Mouse (Mus musculus) heart, postnatal 14 days (tissue): ENCODE data around the gene Ints4. TPM values are rescaled to one million over a fixed set of nuclear protein-coding genes. Genes with fewer than 3 reads are reported as not detected.
"Not testable (repeated sequence)": the region's sequence is repeated elsewhere in the genome, so short reads cannot be mapped to it uniquely, and the experiment has no call there.

Source experiments
- DNase-seq, 2 experiments: peaks; one replicate each; pipeline ENCODE4 v3.0.0; 2021 to 2022
- intact Hi-C: fragments of 180-260 bp; cut with DNase I; formaldehyde crosslinking; loops from one replicate; pipeline ENCODE4 v1.15.1; 2025
- long read RNA-seq, 2 experiments: library from polyadenylated mRNA; stranded (forward); transcript quantifications; one replicate each; pipeline ENCODE4 v2.0.0; 2021
- total RNA-seq, 2 experiments: library from RNA; stranded (reverse); gene quantifications; 2 replicates each; pipeline ENCODE4 v1.2.3; 2021

The Ints4 gene
- total RNA-seq: 10 to 100 TPM; 35.6 to 44.2 TPM
- long read RNA-seq, experiment 1, transcript Ints4-201 (23 exons, 3,240 nt): major isoform, 19 of 38 reads
- long read RNA-seq, experiment 1, partial matches to known transcripts: 5 of 38 reads
- long read RNA-seq, experiment 1, other reads (novel, unspliced or antisense): 13 of 38 reads
- long read RNA-seq, experiment 2, transcript Ints4-201 (23 exons, 3,240 nt): major isoform, 17 of 32 reads
- long read RNA-seq, experiment 2, partial matches to known transcripts: 1 of 32 reads
- long read RNA-seq, experiment 2, other reads (novel, unspliced or antisense): 14 of 32 reads

GRCm38 (mm10) chr7:97480821-97481339 lies at the start of gene Ints4:
TSS of gene Ints4 (plus strand) at chr7:97480956.
- intact Hi-C loops: loop anchor here (1.0 to 5.0 kb wide), 2 partner anchors 99 to 216 kb away; partner anchors contain the start of gene Clns1a
- peak; percentile 87 to 90 for DNase-seq

GRCm38 (mm10) chr7:97433517-97433916 lies 47.2 kb upstream of the Ints4 start:
- intact Hi-C loops: not testable (repeated sequence)

GRCm38 (mm10) chr7:97434517-97434916 lies 46.2 kb upstream of the Ints4 start:
- intact Hi-C loops: no loop called here
- DNase-seq: no peak

More at GRCm38 (mm10) chr7:97433517-97433916, 47.2 kb upstream of the Ints4 start:
- DNase-seq: not testable (repeated sequence)

GRCm38 (mm10) chr7:97438986-97439385 lies 41.8 kb upstream of the Ints4 start:
- intact Hi-C loops: no loop called here
- no peak for DNase-seq

- intact Hi-C loops: no loop called here
- peak; percentile 82 to 86 for DNase-seq
Measured at GRCm38 (mm10) chr7:97446171-97446925, 34.4 kb upstream of the Ints4 start.

GRCm38 (mm10) chr7:97447050-97447531 lies 33.7 kb upstream of the Ints4 start:
- no peak for DNase-seq
- intact Hi-C loops: no loop called here

- intact Hi-C loops: not testable (repeated sequence)
Measured at GRCm38 (mm10) chr7:97451023-97451422, 29.7 kb upstream of the Ints4 start, which contains the start of gene Kctd14. TSS of gene Kctd14 (plus strand) at chr7:97451323.

GRCm38 (mm10) chr7:97452196-97452595 lies 28.6 kb upstream of the Ints4 start:
- intact Hi-C loops: loop anchor here (2.0 kb wide), 1 partner anchor 23 kb away; no protein-coding TSS in a partner anchor
- no peak for DNase-seq

More at GRCm38 (mm10) chr7:97451023-97451422, 29.7 kb upstream of the Ints4 start, which contains the start of gene Kctd14:
- not testable (repeated sequence) for DNase-seq

GRCm38 (mm10) chr7:97453141-97453921 lies 27.4 kb upstream of the Ints4 start:
- intact Hi-C loops: loop anchor here (2.0 kb wide), 1 partner anchor 21 kb away; no protein-coding TSS in a partner anchor
- DNase-seq: peak; percentile 8 to 9

GRCm38 (mm10) chr7:97454795-97455194 lies 26.0 kb upstream of the Ints4 start:
- no peak for DNase-seq
- intact Hi-C loops: no loop called here

GRCm38 (mm10) chr7:97455577-97455976 lies 25.2 kb upstream of the Ints4 start:
- intact Hi-C loops: no loop called here
- no peak for DNase-seq

GRCm38 (mm10) chr7:97473001-97473400 lies 7.8 kb upstream of the Ints4 start:
- no peak for DNase-seq
- intact Hi-C loops: no loop called here

GRCm38 (mm10) chr7:97479349-97479748 lies 1.4 kb upstream of the Ints4 start:
- no peak for DNase-seq
- intact Hi-C loops: loop anchor here (2.0 kb wide), 1 partner anchor 51 kb away; no protein-coding TSS in a partner anchor

- intact Hi-C loops: loop anchor here (1.0 to 5.0 kb wide), 2 partner anchors 100 to 217 kb away; partner anchors contain the start of gene Clns1a
- no peak for DNase-seq
Measured at GRCm38 (mm10) chr7:97480290-97480689, 466 bp upstream of the Ints4 start.

- no peak for DNase-seq
- intact Hi-C loops: loop anchor here (5.0 kb wide), 1 partner anchor 214 kb away; the partner anchor contains the start of gene Clns1a
Measured at GRCm38 (mm10) chr7:97483378-97483777, 2.6 kb downstream of the Ints4 start.

- intact Hi-C loops: no loop called here
Measured at GRCm38 (mm10) chr7:97491157-97491556, 10.4 kb downstream of the Ints4 start.

GRCm38 (mm10) chr7:97492420-97492819 lies 11.7 kb downstream of the Ints4 start:
- intact Hi-C loops: no loop called here
- peak; percentile 13 to 21 for DNase-seq

More at GRCm38 (mm10) chr7:97491157-97491556, 10.4 kb downstream of the Ints4 start:
- DNase-seq: no peak

- DNase-seq: no peak
- intact Hi-C loops: no loop called here
Measured at GRCm38 (mm10) chr7:97495052-97495451, 14.3 kb downstream of the Ints4 start.

GRCm38 (mm10) chr7:97500555-97501209 lies 19.9 kb downstream of the Ints4 start:
- intact Hi-C loops: no loop called here
- DNase-seq: peak; percentile 16 to 55
